Mouse (Mus musculus) brain, embryonic 14.5 days (tissue): ENCODE results near the gene Tti1. TPM values are rescaled to one million over a fixed set of nuclear protein-coding genes. Genes with fewer than 3 reads are reported as not detected.

Experiments
- DNase-seq: peaks from one replicate; pipeline ENCODE4 v3.0.0-alpha.2; 2011; ENCODE audit warnings: low read depth
- CTCF ChIP-seq: fragments of 200-500 bp; IDR thresholded peaks from 2 replicates; pipeline ENCODE4 v1.5.1; 2012; ENCODE audit warnings: inconsistent platforms, mild to moderate bottlenecking, moderate library complexity, borderline replicate concordance; ENCODE audit not compliant: insufficient read depth, insufficient read length; ENCODE audit errors: extremely low read depth
- POLR2A ChIP-seq: fragments of 200-500 bp; IDR thresholded peaks from 2 replicates; pipeline ENCODE4 v1.6.1; 2012; ENCODE audit warnings: mild to moderate bottlenecking, inconsistent platforms, borderline replicate concordance; ENCODE audit not compliant: poor library complexity, insufficient read depth, insufficient read length, severe bottlenecking; ENCODE audit errors: extremely low read depth
- polyA plus RNA-seq: library from polyadenylated mRNA; depleted of rRNA; stranded (reverse); fragments of >200 nt; gene quantifications from 2 replicates; pipeline ENCODE4 v1.2.3, GENCODE M21; 2012; rRNA removed

Tti1 gene
- 21.4 and 22.3 TPM in 2 replicates for polyA plus RNA-seq

DNA sequence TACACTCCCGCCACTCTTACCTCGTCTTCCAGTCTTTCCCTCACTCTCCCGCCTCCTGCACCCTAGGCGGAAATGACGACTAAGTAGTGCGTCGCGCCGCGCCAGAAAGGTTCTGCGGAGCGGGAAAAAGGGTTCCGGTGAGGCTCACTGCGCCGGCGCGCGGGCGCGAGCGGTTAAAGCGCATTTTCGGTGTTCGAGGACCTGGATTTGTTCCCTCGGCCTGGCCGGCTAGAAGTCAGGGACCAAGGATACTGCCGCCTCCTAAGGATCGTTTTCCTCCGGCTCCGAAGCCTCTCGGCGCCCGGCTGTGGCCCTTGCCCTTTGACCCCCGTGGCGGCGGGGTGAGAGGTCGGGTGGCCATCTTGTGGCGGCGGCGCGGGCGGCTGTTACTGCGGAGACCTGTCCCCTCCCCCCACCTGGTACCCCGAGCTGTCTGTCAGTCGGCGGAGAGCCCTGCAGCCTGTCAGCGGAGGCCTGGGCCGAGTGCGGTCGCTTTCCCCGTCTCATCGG is at the start of gene Tti1, which contains the start of gene Rprd1b:
Gene Tti1, minus strand, starts transcription at position 80 of the 510 bp plus-strand sequence.
Gene Rprd1b, plus strand, starts transcription at position 144 of the 510 bp plus-strand sequence.
- TF ChIP-seq CTCF (no peak), POLR2A (peak; percentile 36; the same call in 1 of the 2 replicates)
- peak; percentile 98 for DNase-seq

GRCm38 (mm10) chr2:158077981-158078380 is 49.7 kb upstream of the Tti1 start:
- DNase-seq = no peak
- TF ChIP-seq POLR2A (no peak), CTCF (no peak)

DNA sequence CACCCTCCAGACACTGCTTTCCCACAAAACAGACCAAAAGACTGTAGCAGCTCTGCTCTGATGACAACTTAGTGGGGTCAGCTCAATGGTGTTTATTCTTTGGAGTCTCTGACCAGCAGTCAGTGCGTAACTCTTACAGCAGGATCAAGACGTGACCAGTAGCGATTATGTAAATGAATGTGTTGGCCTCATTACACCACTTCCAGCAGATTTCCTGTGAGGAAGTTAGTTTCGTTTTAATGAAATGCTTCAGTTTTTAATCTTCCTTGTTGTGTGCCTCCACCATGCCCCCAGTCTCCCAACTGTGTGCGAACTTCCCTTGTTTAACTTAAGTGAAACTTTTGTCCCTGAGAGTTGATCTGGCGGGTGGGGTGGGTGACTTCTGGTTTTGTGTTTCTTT is 48.5 kb upstream of the Tti1 start:
- DNase-seq = no peak
- TF ChIP-seq CTCF = no peak
- TF ChIP-seq POLR2A = no peak

- no peak for TF ChIP-seq POLR2A
- TF ChIP-seq CTCF = no peak
- no peak for DNase-seq
Observed at GRCm38 (mm10) chr2:158074835-158075234, 46.6 kb upstream of the Tti1 start.

DNA sequence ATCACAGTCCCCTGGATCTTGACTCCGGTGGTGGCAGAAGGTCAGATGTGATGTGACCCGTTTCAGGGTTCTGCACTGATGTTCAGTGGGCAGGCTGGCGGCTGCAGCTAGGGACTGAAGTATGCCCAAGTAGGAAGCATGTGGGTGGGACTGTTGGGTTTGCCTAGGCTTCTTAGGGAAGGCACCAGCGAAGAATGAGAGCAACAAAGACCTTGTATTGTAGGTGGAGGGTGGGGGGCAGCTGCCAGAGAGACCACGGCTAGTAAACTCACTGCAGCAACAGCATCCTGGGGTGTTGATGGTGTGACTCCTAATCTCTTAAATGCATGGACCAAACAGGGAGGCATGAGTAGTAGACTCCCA is 43.4 kb upstream of the Tti1 start:
- TF ChIP-seq CTCF = no peak
- TF ChIP-seq POLR2A = no peak
- no peak for DNase-seq

DNA sequence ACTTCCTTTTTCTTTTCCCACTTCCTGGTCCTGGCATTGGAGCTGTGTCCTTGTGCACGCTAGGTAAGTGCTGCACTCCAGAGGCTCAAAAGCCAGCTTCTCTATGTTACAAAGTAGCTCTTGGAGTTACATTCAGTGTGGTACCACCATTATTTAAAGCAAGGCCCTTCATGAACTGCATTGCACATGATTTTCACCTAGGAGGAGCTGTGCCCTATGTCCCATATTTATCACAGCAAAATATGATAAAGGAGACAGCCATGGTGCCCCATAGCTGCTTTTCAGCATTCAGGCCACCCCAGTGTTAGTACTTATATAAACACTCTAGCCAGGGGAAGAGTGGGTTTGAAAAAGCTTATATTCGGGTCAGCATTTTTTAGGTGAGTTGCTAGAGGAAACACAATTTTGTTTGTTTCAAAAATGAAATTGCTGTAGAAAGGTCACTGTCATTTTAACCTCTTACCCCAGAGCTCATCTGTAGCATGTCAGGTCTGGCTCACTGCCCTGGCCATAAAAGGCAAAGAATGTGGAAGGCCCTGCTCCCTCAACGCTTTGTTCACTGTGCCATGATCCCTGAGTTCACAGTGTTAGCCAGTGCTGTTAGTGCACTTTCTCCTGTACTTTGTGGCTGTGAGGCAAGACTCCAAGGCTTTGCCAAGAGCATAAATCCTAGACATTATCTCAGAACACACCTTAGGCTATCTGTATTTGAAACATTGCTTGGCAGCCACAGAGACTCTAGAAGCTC is 42.8 kb upstream of the Tti1 start:
- TF ChIP-seq CTCF (no peak), POLR2A (no peak)
- DNase-seq = no peak

- no peak for DNase-seq
- TF ChIP-seq CTCF (no peak), POLR2A (no peak)
Observed at GRCm38 (mm10) chr2:158068444-158068971, 40.3 kb upstream of the Tti1 start.

- no peak for DNase-seq
- TF ChIP-seq POLR2A = no peak
- no peak for TF ChIP-seq CTCF
Observed at GRCm38 (mm10) chr2:158067260-158067824, 39.1 kb upstream of the Tti1 start.

DNA sequence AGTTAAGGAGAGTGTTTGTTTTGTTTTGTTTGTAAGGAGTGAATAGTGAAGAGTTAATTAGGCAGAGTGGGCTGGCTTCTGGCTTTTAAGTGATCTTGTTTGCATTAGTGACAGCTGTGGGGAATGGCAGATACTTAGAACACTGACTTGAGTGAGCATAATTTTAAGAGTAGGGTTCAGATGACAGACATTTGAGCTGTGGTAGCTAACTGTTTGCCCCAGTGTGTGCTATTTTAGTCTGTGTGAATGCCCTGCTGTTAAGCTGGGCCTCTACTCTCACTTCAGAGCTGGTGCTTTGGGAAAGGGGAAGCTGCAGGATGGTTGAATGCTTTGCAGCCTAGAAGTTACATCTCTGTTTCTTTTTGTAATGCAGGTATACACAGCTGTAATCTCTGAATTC is 38.2 kb upstream of the Tti1 start:
- TF ChIP-seq CTCF = no peak
- no peak for TF ChIP-seq POLR2A
- peak; percentile 50 for DNase-seq

- DNase-seq = no peak
- TF ChIP-seq POLR2A = no peak
- TF ChIP-seq CTCF = no peak
Observed at GRCm38 (mm10) chr2:158065064-158065463, 36.8 kb upstream of the Tti1 start.

DNA sequence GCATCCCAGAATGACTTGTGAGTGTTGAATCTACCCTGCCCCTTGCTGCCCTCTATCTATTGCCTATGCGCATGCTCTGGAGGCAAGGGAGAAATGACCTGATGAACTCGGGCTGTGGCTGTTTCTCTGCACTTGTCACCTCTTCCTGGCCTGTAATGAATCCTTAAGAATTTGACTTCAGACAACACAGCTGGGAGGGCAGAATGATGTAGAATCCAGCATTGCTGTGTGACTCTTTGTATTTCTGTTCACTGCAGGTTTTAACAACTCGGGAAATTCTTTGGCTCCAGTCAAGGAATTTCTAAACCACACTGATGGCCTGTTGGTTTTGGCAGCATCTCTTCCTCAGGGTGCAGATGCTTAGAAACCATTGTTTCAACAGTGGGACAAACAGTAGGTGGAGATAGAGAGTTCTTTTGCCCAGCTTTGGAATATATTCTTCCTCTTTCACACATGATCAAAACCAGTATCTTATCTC is 36.4 kb upstream of the Tti1 start:
- TF ChIP-seq CTCF = peak; percentile 24; the same call in 1 of the 2 replicates
- TF ChIP-seq POLR2A = no peak
- peak; percentile 60 for DNase-seq
